Mouse (Mus musculus) embryonic facial prominence, embryonic 14.5 days (tissue): ENCODE measurements around the gene Hspa12a. TPM values are rescaled to one million over a fixed set of nuclear protein-coding genes. Genes with fewer than 3 reads are reported as not detected.
A peak's percentile ranks its signal among the peaks of the same experiment; 100 is the strongest.

Experiments used
- ATAC-seq: fragments of 200-750 bp; cut with Nextera tagmentation; 2 replicates; pipeline ENCODE4 v1.8.0; 2017; ENCODE audit warnings: low read depth, moderate number of reproducible peaks, moderate TSS enrichment
- DNase-seq: peaks from one replicate; pipeline ENCODE4 v3.0.0-alpha.2; 2015; ENCODE audit warnings: low spot score
- H3K27ac ChIP-seq: fragments of 300-500 bp; sonication (generic); replicated peaks from 2 replicates; pipeline ENCODE4 v1.5.1; 2014; ENCODE audit warnings: low read depth, mild to moderate bottlenecking, low read length, moderate library complexity
- H3K27me3 ChIP-seq: fragments of 300-500 bp; sonication (generic); replicated peaks from 2 replicates; pipeline ENCODE4 v1.6.1; 2014; ENCODE audit warnings: low read length; ENCODE audit not compliant: control insufficient read depth, insufficient read depth
- H3K36me3 ChIP-seq: fragments of 300-500 bp; sonication (generic); 2 replicates; pipeline ENCODE4 v1.6.1; 2014; ENCODE audit warnings: low read length, mixed read lengths; ENCODE audit not compliant: control insufficient read depth, insufficient read depth
- H3K4me1 ChIP-seq: fragments of 300-500 bp; sonication (generic); 2 replicates; pipeline ENCODE4 v1.6.1; 2014; ENCODE audit warnings: antibody characterized with exemption, low read length; ENCODE audit not compliant: control insufficient read depth, insufficient read depth
- H3K4me2 ChIP-seq: fragments of 300-500 bp; sonication (generic); 2 replicates; pipeline ENCODE4 v1.6.1; 2014; ENCODE audit warnings: low read depth, mild to moderate bottlenecking, low read length, moderate library complexity, mixed read lengths
- H3K4me3 ChIP-seq: fragments of 300-500 bp; sonication (generic); 2 replicates; pipeline ENCODE4 v1.5.1; 2014; ENCODE audit warnings: low read depth, mild to moderate bottlenecking, low read length
- H3K9ac ChIP-seq: fragments of 300-500 bp; sonication (generic); 2 replicates; pipeline ENCODE4 v1.6.1; 2014; ENCODE audit warnings: low read depth, mild to moderate bottlenecking, low read length, moderate library complexity, mixed read lengths
- H3K9me3 ChIP-seq: fragments of 300-500 bp; sonication (generic); 2 replicates; pipeline ENCODE4 v1.6.1; 2016; ENCODE audit warnings: low read length; ENCODE audit not compliant: control insufficient read depth
- WGBS: fragments of 180-500 bp; shearing (Covaris S2); extraction: QIAGEN DNeasy Blood & Tissue Kit; methylation state at CpG from one replicate; pipeline ENCODE4 v1.1.7; 2014; 5-methylcytosine and 5-hydroxymethylcytosine counted together
- polyA plus RNA-seq: library from polyadenylated mRNA; unstranded; fragments of >200 nt; fragmentation: Nextera tagmentation; extraction: Ambion mirVana; gene quantifications from 2 replicates; pipeline ENCODE4 v1.2.1, GENCODE M21; 2014

The Hspa12a gene
- polyA plus RNA-seq, 1 experiment from 2014 or later, result 5.8 TPM

DNA sequence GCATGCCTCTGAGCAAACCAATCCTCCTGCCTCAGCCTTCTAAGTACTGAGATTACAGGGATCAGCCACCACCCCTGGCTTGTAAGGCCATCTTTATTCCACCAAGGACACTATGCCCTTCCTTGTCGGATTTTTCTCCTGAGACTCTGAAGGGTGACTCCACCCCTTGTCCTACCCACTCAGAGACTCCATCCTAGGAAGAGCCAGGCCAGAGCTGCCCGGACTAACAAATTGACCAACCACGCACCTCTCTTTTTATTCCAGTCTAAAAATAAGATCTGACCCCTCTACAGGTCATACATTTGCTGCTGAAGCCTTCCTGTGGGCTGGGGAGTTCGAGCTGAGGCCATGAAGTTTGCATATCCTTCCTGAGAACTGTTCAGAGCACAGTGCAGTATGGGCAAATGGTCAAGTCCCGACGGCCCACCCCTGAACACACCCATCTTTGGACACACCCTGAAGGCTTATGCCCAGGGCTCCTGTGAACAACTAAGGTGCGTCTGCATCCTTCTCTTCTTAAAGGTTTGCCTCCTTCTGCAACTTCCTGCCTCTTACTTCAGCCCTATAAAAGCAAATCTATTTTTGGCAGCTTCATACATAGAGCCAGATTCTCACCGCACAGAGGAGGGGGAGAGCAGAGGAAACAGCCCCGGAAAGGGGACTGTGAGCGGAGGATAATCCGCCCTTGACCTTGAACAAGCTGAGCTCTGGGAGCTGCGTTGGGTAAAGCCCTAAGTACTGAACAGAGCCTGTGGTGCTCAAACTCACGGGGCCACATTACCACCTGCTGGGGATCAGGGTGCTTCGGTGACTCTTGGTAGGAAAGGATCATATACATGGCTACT lies 124.7 kb downstream of the Hspa12a start:
- Histone ChIP-seq H3K4me1 (no peaks in the 10 kb centered on the region), H3K27ac (no peak overlapping the region), H3K36me3 (no peaks in the 10 kb centered on the region), H3K27me3 (no peaks in the 10 kb centered on the region), H3K4me3 (no peak overlapping the region), H3K9me3 (no peaks in the 10 kb centered on the region), H3K4me2 (no peak overlapping the region), H3K9ac (no peak overlapping the region)
- no peak for ATAC-seq
- no peak for DNase-seq
- 79% methylated on average over 14 of the region's 14 CpGs for WGBS

DNA sequence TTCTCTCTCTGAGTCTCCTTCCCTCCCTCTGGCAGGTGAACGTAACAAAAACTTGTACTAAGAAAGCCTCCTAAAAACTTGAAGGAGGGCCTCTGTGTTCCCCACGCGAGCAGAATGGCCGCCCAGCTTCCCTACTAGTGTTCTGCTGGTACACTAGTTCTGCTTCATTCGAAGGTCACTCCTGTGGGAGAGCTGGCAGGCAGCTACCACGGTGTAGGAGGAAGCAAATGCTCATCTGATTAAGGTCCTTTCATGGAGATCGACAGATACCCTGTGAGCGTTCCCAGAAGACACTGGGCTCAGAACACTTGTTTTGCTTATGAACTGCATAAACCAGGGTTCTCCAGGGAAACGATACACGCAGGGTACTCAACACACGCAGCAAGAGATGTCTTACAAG lies 126.1 kb downstream of the Hspa12a start:
- H3K36me3 ChIP-seq, result no peaks in the 10 kb centered on the region
- WGBS, result 76% methylated on average over 11 of the region's 11 CpGs
- H3K9ac ChIP-seq, result no peak overlapping the region
- no peak overlapping the region for H3K4me3 ChIP-seq
- H3K4me1 ChIP-seq, result no peaks in the 10 kb centered on the region
- no peaks in the 10 kb centered on the region for H3K27me3 ChIP-seq
- no peak for DNase-seq
- ATAC-seq, result no peak
- no peaks in the 10 kb centered on the region for H3K9me3 ChIP-seq
- H3K4me2 ChIP-seq, result no peak overlapping the region
- H3K27ac ChIP-seq, result no peak overlapping the region

DNA sequence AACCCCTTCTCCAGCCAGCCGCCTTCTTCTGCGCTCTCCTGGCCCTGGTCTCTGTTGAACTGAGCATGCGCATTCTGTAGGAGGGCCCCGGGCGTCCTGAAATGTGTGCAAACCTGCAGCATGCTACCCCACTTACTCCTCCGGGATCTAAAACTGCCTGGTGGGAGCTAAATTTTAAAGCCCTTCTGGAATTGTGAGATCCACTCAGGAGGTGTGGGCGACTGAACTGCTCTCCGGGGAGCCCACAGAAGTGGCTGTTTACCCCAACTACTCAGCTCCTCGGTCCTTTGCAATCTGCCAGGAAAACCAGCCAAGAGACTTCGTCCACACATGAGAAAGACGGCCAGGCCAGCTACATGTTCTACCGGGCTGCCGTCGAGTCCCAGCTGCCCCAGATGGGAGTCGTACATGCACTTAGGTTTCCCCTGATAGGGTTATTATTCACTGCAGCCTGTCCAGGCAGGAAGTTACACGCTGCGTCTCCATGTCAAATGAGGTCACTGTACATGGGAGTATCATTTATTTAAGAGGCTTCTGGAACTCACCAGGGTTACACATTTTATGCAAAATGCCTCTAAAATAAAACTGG lies 126.9 kb downstream of the Hspa12a start:
- no peak overlapping the region for H3K9ac ChIP-seq
- no peaks in the 10 kb centered on the region for H3K27me3 ChIP-seq
- H3K36me3 ChIP-seq, result no peaks in the 10 kb centered on the region
- H3K27ac ChIP-seq, result no peak overlapping the region
- WGBS, result 71% methylated on average over 17 of the region's 17 CpGs
- H3K4me3 ChIP-seq, result no peak overlapping the region
- no peaks in the 10 kb centered on the region for H3K9me3 ChIP-seq
- H3K4me2 ChIP-seq, result no peak overlapping the region
- no peak for DNase-seq
- ATAC-seq, result no peak
- no peaks in the 10 kb centered on the region for H3K4me1 ChIP-seq

DNA sequence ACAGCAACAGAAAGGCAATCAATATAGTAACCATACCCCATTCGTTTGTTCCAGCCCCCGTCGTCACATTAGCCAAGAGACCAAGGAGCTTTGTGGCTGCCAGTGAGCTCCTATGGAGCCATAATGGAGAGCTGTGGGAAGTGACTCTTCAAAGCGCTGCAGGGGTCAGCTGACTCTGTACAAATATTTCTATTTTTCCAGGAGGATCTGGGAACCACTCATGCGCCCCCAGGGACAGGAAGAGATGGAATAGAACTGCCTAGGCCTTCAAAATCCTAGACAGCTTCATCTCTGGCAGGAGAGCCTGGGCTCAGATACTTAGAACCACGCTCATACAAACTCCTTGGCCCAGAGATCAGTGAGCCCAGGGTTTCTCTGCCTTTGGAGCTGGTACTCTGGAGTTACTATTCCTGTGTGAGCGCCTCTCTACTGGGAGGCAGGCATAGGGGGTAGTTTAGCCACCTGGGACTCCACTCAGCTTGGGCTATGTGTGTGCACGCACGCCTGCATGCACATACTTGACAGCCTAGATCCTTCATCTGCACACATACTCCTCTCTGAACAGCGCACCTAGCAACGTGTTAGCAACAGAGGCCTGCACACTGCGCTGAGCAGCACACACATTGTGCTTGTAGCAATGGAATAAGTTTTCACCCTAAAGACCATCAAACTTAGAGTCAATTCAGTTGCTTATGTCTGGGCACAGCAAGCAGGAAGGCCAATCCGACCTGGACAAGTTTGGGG lies 128.1 kb downstream of the Hspa12a start:
- H3K9me3 ChIP-seq, result no peaks in the 10 kb centered on the region
- H3K4me2 ChIP-seq, result no peak overlapping the region
- H3K36me3 ChIP-seq, result no peaks in the 10 kb centered on the region
- WGBS, result 83% methylated on average over 13 of the region's 13 CpGs
- H3K27ac ChIP-seq, result no peak overlapping the region
- no peak for ATAC-seq
- H3K4me3 ChIP-seq, result no peak overlapping the region
- H3K27me3 ChIP-seq, result no peaks in the 10 kb centered on the region
- no peaks in the 10 kb centered on the region for H3K4me1 ChIP-seq
- H3K9ac ChIP-seq, result no peak overlapping the region
- DNase-seq, result no peak

DNA sequence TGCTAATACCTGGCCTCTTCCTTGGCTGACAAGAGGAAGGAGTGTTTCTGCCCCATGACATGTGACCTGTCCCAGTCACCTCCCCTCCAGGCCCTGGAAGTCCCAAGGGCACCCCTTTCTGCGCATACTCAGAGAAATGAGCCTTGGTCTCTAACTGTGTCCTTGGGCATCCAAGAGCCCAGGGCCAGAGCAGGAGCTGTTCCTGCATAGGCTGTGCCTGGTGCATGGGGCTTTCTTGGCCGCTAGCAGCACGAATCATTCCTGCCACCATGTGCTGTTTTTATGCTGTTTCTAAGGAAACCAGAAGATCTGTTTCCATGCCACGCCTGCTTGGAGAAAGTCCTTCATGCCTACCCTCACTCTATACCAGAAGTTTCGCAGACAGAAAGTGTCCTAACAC lies 132.9 kb downstream of the Hspa12a start:
- no peak overlapping the region for H3K9ac ChIP-seq
- 68% methylated on average over 5 of the region's 5 CpGs for WGBS
- no peak for ATAC-seq
- H3K4me2 ChIP-seq, result no peak overlapping the region
- H3K27me3 ChIP-seq, result no peaks in the 10 kb centered on the region
- H3K4me1 ChIP-seq, result no peaks in the 10 kb centered on the region
- no peak overlapping the region for H3K4me3 ChIP-seq
- no peak for DNase-seq
- H3K27ac ChIP-seq, result no peak overlapping the region
- no peaks in the 10 kb centered on the region for H3K36me3 ChIP-seq
- H3K9me3 ChIP-seq, result no peaks in the 10 kb centered on the region

DNA sequence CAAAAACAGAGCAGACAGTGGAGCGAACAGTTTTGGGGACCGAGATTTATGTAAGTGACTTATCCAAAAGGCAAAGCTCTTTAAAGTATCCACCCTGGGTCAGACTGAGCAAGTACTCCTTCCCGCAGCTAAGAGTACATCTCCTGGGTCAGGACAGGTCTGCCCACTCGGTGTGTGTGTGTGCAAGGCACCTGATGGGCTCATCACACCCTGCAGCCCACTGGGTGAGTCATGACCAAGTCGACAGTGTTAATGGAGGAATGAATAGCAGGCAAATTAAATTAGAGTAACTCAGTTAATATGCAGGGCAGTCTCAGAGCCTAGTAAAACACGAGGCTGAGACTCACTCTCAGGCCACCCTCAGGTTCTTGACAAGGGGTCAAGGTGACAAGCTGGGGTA lies 134.6 kb downstream of the Hspa12a start:
- Histone ChIP-seq H3K27ac (no peak overlapping the region), H3K27me3 (no peaks in the 10 kb centered on the region), H3K4me1 (no peaks in the 10 kb centered on the region), H3K9me3 (no peaks in the 10 kb centered on the region), H3K36me3 (no peaks in the 10 kb centered on the region), H3K4me3 (no peak overlapping the region), H3K4me2 (no peak overlapping the region), H3K9ac (no peak overlapping the region)
- DNase-seq (no peak), ATAC-seq (no peak)
- WGBS, result 84% methylated on average over 6 of the region's 6 CpGs

DNA sequence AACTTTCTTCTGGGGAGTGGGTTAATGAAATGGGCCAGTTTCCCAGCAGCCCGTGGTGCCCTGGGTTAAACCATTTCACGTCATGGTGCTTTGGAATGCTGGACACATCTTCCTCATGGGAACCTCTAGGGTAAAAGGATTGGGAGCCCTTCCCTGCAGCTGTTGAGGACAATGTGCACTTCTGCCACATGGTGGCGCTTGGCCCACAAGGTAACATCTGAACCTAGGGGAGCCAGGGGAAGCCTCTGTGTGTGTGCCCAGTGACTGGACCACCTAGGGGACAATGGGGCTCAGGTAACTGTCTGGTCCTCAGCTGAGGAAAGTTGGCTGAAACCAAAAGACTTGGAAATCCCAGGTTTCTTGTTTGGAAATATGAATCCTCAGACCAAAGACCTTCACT lies 137.1 kb downstream of the Hspa12a start:
- ATAC-seq, result peak; percentile 77; the same call in 1 of the 2 replicates
- H3K9me3 ChIP-seq, result no peaks in the 10 kb centered on the region
- H3K27ac ChIP-seq, result no peak overlapping the region
- H3K4me1 ChIP-seq, result no peaks in the 10 kb centered on the region
- no peak overlapping the region for H3K4me3 ChIP-seq
- H3K9ac ChIP-seq, result no peak overlapping the region
- no peaks in the 10 kb centered on the region for H3K36me3 ChIP-seq
- WGBS, result 7% methylated on average over 3 of the region's 3 CpGs
- peak; percentile 68 for DNase-seq
- H3K27me3 ChIP-seq, result no peaks in the 10 kb centered on the region
- no peak overlapping the region for H3K4me2 ChIP-seq

DNA sequence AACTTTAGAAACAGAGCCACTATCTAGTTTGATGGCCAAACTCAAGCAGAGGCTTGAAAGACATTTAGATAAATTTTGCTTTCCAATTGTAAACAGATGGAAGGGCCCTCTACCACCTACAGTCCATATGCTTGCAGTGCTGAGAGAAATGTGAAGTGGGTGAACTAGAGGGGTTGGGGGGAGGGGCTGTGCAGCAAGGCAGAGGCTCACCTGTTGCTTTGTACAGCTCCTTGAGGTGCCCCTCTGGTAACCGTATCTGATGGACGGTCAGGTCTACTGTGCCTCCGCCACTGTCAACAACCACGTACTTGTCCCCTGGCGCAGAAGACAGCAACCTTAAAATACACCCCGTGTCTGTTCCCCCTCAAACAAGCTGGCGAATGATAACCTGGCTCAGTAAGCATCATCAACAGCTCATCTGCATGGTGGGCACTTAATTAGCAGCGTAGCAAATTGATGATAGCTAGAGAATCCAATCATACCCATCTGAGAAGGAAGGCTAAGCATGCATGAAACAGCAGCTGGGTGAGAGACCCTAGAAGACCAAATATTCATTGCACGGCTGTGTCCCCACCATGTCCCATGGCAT lies 138.2 kb downstream of the Hspa12a start:
- H3K9ac ChIP-seq, result no peak overlapping the region
- H3K4me2 ChIP-seq, result no peak overlapping the region
- H3K4me1 ChIP-seq, result no peaks in the 10 kb centered on the region
- H3K4me3 ChIP-seq, result no peak overlapping the region
- no peak for ATAC-seq
- 82% methylated on average over 9 of the region's 9 CpGs for WGBS
- H3K36me3 ChIP-seq, result no peaks in the 10 kb centered on the region
- H3K9me3 ChIP-seq, result no peaks in the 10 kb centered on the region
- H3K27me3 ChIP-seq, result no peaks in the 10 kb centered on the region
- no peak for DNase-seq
- H3K27ac ChIP-seq, result no peak overlapping the region
